ENCODE assay signal across 31 mouse cellular contexts in the genomic region with DNA sequence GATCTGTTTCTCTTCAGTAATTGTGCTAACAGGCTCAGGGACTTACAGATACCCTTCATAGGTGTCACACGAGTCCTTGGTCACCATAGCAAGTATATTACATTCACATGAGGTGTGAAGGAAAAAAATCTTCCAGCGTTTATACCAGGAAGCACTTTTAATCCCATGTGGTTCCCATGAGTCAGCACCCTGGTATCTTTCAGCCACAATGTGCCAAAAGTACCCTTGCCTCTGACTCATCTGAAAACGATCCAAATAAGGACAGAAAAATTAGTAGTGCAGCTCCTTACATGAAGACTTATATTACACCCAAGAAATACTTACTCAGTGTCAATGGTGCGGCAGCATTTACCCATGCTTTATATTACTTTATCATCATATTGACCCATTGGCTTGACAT.
DNase-seq lines count a peak whose midpoint lies in the region; ATAC-seq lines count a peak whose summit lies in the region.
"Had no signal": no experiment of that assay in that cellular context is flagged by ENCODE, and none has a peak within 500 bp of the region (broad histone marks: within the 10 kb centered on the region; RNA-seq: fewer than 3 reads in every experiment).

No protein-coding gene starts in this region.

- no peak overlapping the region for H3K4me2 ChIP-seq in kidney, embryonic 14.5 days (replicated peaks; ENCODE audit: low read depth, low read length)
- H3K4me2 ChIP-seq: embryonic facial prominence, embryonic 12.5 days; heart, embryonic 12.5 days; hindbrain, embryonic 13.5 days; limb, embryonic 12.5 days; liver, embryonic 15.5 days; lung, embryonic 14.5 days; midbrain, embryonic 13.5 days; neural tube, embryonic 13.5 days; stomach, embryonic 15.5 days had no signal

- no peak overlapping the region for H3K4me3 ChIP-seq in kidney, embryonic 14.5 days (ENCODE audit: low read length)
- H3K4me3 ChIP-seq: embryonic facial prominence, embryonic 12.5 days; forebrain, embryonic 10.5 days; gastrocnemius, adult 2 months; heart, adult 2 months; heart, embryonic 12.5 days; hindbrain, embryonic 13.5 days; left cerebral cortex, adult 2 months; limb, embryonic 12.5 days; liver, embryonic 15.5 days; midbrain, embryonic 13.5 days; neural tube, embryonic 13.5 days; stomach, embryonic 15.5 days had no signal

- peak; percentile 70 for ATAC-seq in frontal cortex, adult (ENCODE audit: low TSS enrichment)
- no peak for ATAC-seq in kidney, embryonic 14.5 days (ENCODE audit: low FRiP score, low TSS enrichment)
- ATAC-seq: intestine, postnatal 0 days; midbrain, embryonic 13.5 days had no signal

- H3K4me1 ChIP-seq in kidney, embryonic 14.5 days (ENCODE audit: control insufficient read depth, insufficient read depth, low read length): no peaks in the 10 kb centered on the region
- H3K4me1 ChIP-seq: embryonic facial prominence, embryonic 12.5 days; heart, embryonic 12.5 days; hindbrain, embryonic 13.5 days; limb, embryonic 12.5 days; liver, embryonic 15.5 days; neural tube, embryonic 13.5 days; stomach, embryonic 15.5 days had no signal

- no peak overlapping the region for H3K9ac ChIP-seq in kidney, embryonic 14.5 days (ENCODE audit: low read depth, low read length)
- H3K9ac ChIP-seq: embryonic facial prominence, embryonic 12.5 days; heart, embryonic 12.5 days; hindbrain, embryonic 13.5 days; limb, embryonic 12.5 days; liver, embryonic 15.5 days; lung, embryonic 14.5 days; midbrain, embryonic 13.5 days; neural tube, embryonic 13.5 days; stomach, embryonic 15.5 days had no signal

- H3K27ac ChIP-seq in kidney, embryonic 14.5 days (ENCODE audit: low read depth, low read length): no peak overlapping the region
- H3K27ac ChIP-seq: embryonic facial prominence, embryonic 12.5 days; forebrain, embryonic 10.5 days; gastrocnemius, adult 2 months; heart, adult 2 months; hindbrain, embryonic 13.5 days; left cerebral cortex, adult 2 months; limb, embryonic 12.5 days; liver, embryonic 15.5 days; macrophage; midbrain, embryonic 13.5 days; neural tube, embryonic 13.5 days; stomach, embryonic 15.5 days had no signal

- H3K36me3 ChIP-seq in kidney, embryonic 14.5 days (ENCODE audit: control insufficient read depth, insufficient read depth, low read length): no peaks in the 10 kb centered on the region
- H3K36me3 ChIP-seq: embryonic facial prominence, embryonic 12.5 days; forebrain, embryonic 10.5 days; heart, embryonic 12.5 days; hindbrain, embryonic 13.5 days; limb, embryonic 12.5 days; liver, embryonic 15.5 days; midbrain, embryonic 13.5 days; neural tube, embryonic 13.5 days; stomach, embryonic 15.5 days had no signal

- H3K9me3 ChIP-seq in kidney, embryonic 14.5 days (ENCODE audit: control insufficient read depth, low read length): no peaks in the 10 kb centered on the region
- H3K9me3 ChIP-seq: embryonic facial prominence, embryonic 12.5 days; forebrain, embryonic 10.5 days; heart, embryonic 12.5 days; hindbrain, embryonic 13.5 days; limb, embryonic 12.5 days; liver, embryonic 15.5 days; midbrain, embryonic 13.5 days; neural tube, embryonic 13.5 days; stomach, embryonic 15.5 days had no signal

- no peak for DNase-seq in frontal cortex, postnatal 25 days (ENCODE audit: low spot score in 2 of 2)
- peak; percentile 7 for DNase-seq in urinary bladder, postnatal 14 days (ENCODE audit: low spot score)
- DNase-seq in urinary bladder, postnatal 10 days (ENCODE audit: low spot score): no peak
- DNase-seq in adipocyte (ENCODE audit: low spot score): peak; percentile 5
- DNase-seq in cerebellum, adult 9-11 months: no peak
- DNase-seq: adrenal gland, postnatal 25 days; B cell, adult 2 months; cerebellum, postnatal 36 days; gastrocnemius, adult 2 months; heart, adult 2 months; heart, postnatal 4 days; kidney, adult 9 months; kidney, postnatal 14 days; layer of hippocampus, adult 9-11 months; lung, embryonic 14.5 days; thymus, postnatal 25 days had no signal

- H3K27me3 ChIP-seq in kidney, embryonic 14.5 days (ENCODE audit: control insufficient read depth, insufficient read depth, low read length): no peaks in the 10 kb centered on the region
- H3K27me3 ChIP-seq: CH12.LX; embryonic facial prominence, embryonic 12.5 days; heart, embryonic 12.5 days; hindbrain, embryonic 13.5 days; limb, embryonic 12.5 days; liver, embryonic 15.5 days; midbrain, embryonic 13.5 days; neural tube, embryonic 13.5 days; stomach, embryonic 15.5 days had no signal

- 86% methylated on average over 4 of the region's 4 CpGs for WGBS in kidney, embryonic 14.5 days

Comparison
In these comparisons a context has a peak if more than half of its experiments do, and no peak if none do; other contexts are left out.
1. DNase-seq: peak in urinary bladder, postnatal 14 days (single experiment) and adipocyte (single experiment); none in frontal cortex, postnatal 25 days (0 of 2), urinary bladder, postnatal 10 days (single experiment) and cerebellum, adult 9-11 months (single experiment).